ENCODE assay signal across 8 mouse cellular contexts in the genomic region with DNA sequence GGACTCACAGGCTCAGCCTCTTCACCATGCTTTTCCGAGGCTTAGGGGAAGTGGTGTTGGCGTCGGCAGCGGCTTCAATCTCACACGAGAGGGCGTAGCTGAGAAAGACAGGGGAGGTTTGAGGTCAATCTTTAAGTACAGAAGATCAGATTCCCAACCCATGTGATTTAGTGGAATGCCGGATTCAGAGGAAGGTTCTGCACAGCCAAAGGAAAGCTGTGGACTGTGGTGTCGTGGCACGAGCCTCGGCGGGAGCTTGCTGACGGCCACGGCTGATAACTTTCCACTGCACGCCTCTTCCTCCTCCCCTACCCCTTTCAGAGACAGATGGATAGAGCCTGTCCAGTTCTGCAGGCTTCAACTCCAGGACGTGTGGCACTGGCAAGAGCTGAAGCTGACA.
DNase-seq lines count a peak whose midpoint lies in the region; ATAC-seq and TF ChIP-seq lines count a peak whose summit lies in the region.

No protein-coding gene starts in this region.

- intact Hi-C loops in gastrocnemius, adult 2 months (cut with DNase I): no loop called here
- intact Hi-C loops in heart, postnatal 10 days (cut with DNase I): no loop called here
- intact Hi-C loops in left cerebral cortex, postnatal 36 days (cut with DNase I): no loop called here

- H3K9ac ChIP-seq in lung, embryonic 16.5 days (ENCODE audit: low read length): no peak overlapping the region

- H3K36me3 ChIP-seq in lung, embryonic 16.5 days (ENCODE audit: control insufficient read depth, insufficient read depth, low read length): no peaks in the 10 kb centered on the region

- TF ChIP-seq POLR2A in bone marrow macrophage, adult 2 months (IDR thresholded peaks at IDR 0.05; ENCODE audit: borderline replicate concordance, low read depth, low read length): no peak

- ATAC-seq in lung, embryonic 16.5 days (ENCODE audit: low read depth): peak; percentile 20; the same call in 1 of the 2 replicates

- 32% methylated on average over 15 of the region's 15 CpGs for WGBS in lung, embryonic 16.5 days

- H3K27me3 ChIP-seq in lung, embryonic 16.5 days (ENCODE audit: control insufficient read depth, insufficient read depth, low read depth, low read length): no peaks in the 10 kb centered on the region

- H3K27ac ChIP-seq in gastrocnemius, adult 2 months: peak overlapping the region; percentile 63
- peak overlapping the region; percentile 75 for H3K27ac ChIP-seq in bone marrow macrophage, adult 2 months (ENCODE audit: insufficient read depth, low read depth, low read length)
- H3K27ac ChIP-seq in lung, embryonic 16.5 days (ENCODE audit: low read length): no peak overlapping the region

- DNase-seq in gastrocnemius, adult 2 months: peak; percentile 42
- DNase-seq in gastrocnemius, postnatal 10 days: no peak
- DNase-seq in heart, postnatal 10 days: peak; percentile 53 to 58
- DNase-seq in left cerebral cortex, postnatal 36 days (ENCODE audit: low spot score in 2 of 2): no peak
- DNase-seq in frontal cortex, adult 2 months (ENCODE audit: extremely low spot score in 1 of 2, low spot score in 1 of 2): no peak
- no peak for DNase-seq in right cerebral cortex, adult 2 months (ENCODE audit: low spot score in 2 of 2)

- peak overlapping the region; percentile 52 for H3K4me3 ChIP-seq in gastrocnemius, adult 2 months
- no peak overlapping the region for H3K4me3 ChIP-seq in bone marrow macrophage, adult 2 months (ENCODE audit: insufficient read depth, low read length)
- no peak overlapping the region for H3K4me3 ChIP-seq in lung, embryonic 16.5 days (ENCODE audit: low read length)

- peak; percentile 59 for TF ChIP-seq CTCF in gastrocnemius, adult 2 months (IDR thresholded peaks at IDR 0.05)
- TF ChIP-seq CTCF in bone marrow macrophage, adult 2 months (IDR thresholded peaks at IDR 0.05; ENCODE audit: low read depth, low read length): no peak

- H3K4me1 ChIP-seq in bone marrow macrophage, adult 2 months (ENCODE audit: control insufficient read depth, insufficient read depth, low read length): peaks cover 80% of the 10 kb centered on the region
- peaks cover 4% of the 10 kb centered on the region for H3K4me1 ChIP-seq in lung, embryonic 16.5 days (replicated peaks; ENCODE audit: control insufficient read depth, insufficient read depth, low read length)

- H3K9me3 ChIP-seq in lung, embryonic 16.5 days (ENCODE audit: control insufficient read depth, low read length): no peaks in the 10 kb centered on the region

- 0 out of 2 replicates have a peak overlapping the region, but pooled peaks have one; percentile 4 for H3K4me2 ChIP-seq in lung, embryonic 16.5 days (ENCODE audit: low read depth, low read length)

Comparison
In these comparisons a context has a peak if more than half of its experiments do, and no peak if none do; other contexts are left out.
1. DNase-seq: peak in gastrocnemius, adult 2 months (single experiment) and heart, postnatal 10 days (2 of 2); none in gastrocnemius, postnatal 10 days (single experiment), left cerebral cortex, postnatal 36 days (0 of 2), frontal cortex, adult 2 months (0 of 2) and right cerebral cortex, adult 2 months (0 of 2).